Mouse (Mus musculus) c-Kit-negative CD71-positive TER-119-positive erythroid progenitor cells, embryonic 14.5 days (primary cell): ENCODE data around the gene Ltbp2.

ENCODE experiments used
- DNase-seq: peaks from one replicate; pipeline ENCODE4 v3.0.0-alpha.2; 2013; ENCODE audit warnings: low read depth, low spot score

The Ltbp2 gene

DNA sequence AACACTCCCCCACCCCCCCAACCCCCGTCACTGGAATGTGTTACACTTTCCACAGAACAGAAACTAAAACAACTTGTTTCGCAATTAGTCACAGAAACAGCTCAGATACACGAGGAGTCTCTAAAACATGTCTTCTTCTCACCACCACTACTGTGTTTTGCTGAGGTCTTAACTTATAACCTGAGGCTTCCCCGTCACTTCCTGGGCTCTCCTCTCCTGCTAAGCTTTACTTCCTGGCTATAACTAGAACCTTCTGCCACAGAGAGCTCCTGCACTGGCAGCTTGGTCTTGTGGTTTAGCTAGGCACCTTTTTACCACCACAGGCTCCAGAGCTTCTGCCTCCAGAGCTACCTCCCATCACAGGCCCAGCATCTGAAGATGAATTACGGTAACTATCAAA is 113.8 kb downstream of the Ltbp2 start:
- DNase-seq, result no peak

DNA sequence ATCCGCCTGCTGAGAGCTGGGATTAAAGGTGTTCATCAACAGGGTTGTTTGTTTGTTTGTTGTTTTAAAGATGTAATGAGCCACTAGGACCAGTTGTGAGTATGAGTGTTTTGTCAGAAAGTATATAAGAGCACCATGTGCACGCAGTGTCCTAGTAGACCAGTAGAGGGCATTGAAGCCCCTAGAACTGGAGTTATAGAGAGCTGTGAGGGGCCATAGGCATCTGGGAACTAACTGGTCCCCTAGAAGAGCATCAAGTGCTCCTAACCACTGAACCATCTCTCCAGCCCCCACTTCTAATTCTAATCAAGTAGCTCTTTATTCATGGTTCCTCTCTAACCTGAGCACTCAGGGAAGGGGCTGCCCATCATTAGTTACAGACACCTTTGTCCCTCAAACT is 117.3 kb downstream of the Ltbp2 start:
- no peak for DNase-seq

DNA sequence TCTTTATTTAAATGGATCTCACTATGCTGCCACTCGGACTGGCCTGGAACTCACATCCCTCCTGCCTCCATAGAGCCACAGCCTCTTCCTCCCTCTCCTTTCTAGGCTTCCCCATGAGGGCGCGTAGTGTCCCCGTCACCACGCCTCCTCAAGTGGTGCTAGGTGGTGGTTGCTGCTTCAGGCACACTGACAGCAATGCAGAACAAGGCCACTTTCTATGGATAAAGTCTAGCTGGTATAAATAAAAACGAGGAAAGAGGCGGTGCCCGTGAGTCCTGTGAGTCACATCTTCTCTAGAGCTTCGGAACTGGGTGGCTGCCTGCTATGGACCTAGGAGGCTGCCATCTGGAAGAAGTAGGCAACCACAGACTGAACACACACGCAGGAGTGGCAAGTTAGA is 120.3 kb downstream of the Ltbp2 start:
- no peak for DNase-seq

DNA sequence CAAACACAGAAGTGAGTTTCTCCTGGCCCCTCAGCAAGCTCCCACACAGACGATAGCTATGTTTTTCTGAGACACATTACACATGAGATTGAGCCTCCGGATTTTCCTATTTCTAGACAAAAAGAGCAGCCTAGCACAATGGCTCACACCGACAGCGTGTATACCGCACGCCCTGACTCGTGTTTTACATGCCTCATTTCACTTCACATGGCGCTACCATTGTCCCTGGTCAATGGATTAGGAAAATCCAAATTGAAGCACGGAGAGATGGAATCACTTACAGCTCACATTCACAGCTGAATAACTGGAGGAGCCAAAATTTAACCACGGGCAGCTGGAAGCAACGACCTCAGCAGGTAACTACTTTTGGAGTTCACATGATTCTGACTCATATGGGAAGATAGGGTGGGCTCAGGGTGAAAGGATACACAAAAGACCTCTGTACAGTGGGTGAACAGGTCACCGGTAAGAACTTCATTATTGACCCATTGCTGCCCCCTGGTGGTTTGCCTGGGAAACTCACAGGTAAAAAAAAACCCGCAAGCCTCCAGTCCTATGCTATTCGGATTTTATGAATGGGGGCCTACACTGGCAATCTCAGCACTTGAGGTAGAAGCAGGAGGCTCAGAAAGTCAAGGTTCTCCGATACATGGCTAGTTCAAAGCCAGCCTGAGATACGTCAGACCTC is 121.2 kb downstream of the Ltbp2 start:
- peak; percentile 62 for DNase-seq

DNA sequence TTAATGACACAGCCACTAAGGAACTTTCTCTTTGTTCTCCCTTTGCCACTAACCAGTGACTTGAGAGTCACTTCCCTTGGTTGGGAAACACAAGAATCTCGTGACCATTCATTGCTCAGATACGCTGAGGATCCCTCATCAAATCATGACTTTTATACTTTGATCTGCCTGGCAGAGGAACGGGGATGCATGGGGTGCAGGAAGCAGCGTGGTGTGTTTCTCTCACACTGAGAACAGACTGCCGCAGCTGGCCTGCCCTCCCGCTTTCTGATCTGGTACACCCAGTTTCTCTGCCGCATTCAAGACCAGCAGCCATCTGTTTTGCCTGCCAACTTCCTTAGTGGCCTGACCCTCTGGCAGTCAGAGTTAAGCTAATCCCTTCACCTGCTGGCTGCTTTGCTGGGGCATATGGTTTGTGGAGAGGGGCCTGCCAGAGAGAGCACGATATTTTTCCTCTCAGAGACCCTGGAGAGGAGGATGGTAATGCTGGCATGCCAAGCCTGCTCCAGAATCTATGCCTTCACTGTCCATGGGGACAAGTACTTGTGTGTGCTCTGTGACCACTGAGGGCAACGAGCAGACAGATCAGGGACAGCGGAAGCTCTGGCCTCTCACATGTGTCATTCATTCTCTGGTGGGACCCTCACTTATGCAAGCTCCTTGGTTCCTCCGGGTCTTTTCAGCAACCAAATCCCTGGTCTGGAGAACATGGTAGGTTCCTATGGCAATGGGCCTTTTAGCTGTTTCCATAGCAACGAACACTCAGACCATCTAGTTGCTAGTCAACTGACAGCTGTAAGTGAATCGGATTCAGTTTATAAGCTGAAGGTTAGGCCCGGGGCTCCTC is 124.0 kb downstream of the Ltbp2 start:
- no peak for DNase-seq

DNA sequence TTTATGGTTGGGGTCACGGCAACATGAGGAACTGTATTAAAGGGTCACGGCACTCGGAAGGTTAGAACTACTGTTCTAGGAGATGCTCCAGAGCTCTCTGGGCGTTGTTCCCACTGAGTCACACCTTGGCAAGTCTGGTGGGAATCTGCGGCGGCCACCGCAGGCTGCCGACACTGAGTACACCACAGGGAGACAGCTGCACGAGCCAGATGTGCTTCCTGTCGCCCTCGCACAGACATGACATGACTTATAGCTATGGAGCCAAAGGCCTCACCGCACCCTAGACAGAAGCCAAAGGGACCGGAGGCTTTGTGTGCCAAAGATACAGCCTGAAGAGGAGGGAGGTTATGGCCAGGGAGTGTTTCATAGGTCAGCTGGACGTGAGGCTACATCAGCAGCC is 125.7 kb downstream of the Ltbp2 start:
- no peak for DNase-seq

DNA sequence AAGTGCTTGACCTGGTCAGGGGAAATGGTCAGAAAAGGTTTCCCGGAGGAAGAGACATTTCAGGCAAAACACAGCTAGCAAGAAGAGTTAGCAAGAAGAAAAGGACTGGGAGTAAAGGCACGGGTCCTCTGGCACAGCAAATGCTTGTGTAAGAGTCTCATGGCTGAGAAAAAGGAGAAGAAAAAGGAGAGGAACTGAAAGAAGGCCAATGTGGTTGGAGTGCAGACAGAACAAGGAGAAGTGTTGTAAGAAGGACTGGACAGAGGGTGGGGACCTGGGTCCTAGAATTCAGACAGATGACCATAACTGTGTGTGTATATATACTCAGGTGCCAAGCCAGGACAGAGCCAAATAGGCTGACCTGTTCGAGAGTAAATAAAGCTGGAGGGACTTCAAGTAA is 128.2 kb downstream of the Ltbp2 start:
- no peak for DNase-seq

DNA sequence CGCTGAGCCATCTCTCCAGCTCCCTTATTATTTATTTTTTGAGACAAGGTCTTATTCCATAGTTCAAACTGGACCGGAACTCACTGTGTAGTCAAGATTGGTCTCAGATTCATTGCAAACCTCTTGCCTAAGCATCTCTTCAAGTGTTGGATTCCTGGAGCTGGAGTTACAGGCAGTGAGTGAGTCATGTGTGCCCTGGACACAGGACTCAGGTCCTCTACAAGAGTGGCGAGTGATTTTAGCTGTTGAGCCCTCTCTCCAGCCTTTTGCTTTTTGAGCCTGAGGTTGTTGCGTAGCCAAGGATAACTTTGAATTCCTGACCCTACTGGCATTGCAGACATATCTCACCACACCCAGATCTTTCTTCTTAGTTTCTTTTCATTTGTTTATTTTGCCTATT is 130.6 kb downstream of the Ltbp2 start:
- no peak for DNase-seq

DNA sequence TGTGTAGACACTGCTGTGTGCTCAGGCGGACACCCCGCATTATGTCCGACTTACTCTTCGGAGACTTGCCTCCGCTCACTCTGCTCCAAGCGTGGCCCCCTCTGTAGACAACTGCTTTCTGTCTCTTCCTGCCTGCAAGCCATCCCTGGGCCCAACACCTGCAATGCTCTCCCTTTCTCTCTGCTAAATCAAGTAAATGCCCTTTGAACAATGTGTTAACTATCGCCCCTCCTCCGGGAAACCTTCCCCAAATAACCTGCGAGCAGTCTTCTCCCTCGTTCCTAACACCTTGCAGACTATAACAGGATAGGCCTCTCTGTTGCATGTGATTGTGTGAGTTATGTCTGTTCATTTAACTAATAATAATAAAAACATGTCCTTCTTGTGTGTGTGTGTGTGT is 132.8 kb downstream of the Ltbp2 start:
- DNase-seq, result no peak

DNA sequence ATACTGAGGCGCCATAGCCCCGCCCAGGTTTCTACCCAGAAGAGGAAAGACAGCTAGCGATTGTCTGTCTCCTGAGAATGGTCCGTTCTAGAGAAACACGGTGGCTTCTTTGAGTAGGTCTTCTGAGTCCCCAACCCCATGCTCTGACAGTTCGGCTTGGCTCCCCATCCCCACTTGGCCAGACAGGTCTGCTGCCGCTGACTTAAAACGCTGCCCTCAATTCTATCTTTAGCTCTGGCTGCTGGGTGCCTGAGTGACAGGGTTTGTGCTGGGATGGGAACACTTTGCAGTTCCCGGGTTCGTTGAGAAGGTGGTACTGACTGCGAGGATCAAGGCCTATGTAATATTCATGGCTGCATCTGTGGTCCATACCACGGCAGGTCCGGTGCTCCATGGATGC is 143.0 kb downstream of the Ltbp2 start:
- DNase-seq, result no peak
